Mouse (Mus musculus) lung, postnatal 0 days (tissue): ENCODE measurements around the gene Pparg.

ENCODE experiments used
- CTCF ChIP-seq: IDR thresholded peaks from 2 replicates; pipeline ENCODE4 v1.5.1; 2016; ENCODE audit warnings: antibody characterized with exemption, mild to moderate bottlenecking
- EP300 ChIP-seq: IDR thresholded peaks from 2 replicates; pipeline ENCODE4 v1.6.1; 2016; ENCODE audit warnings: antibody characterized with exemption, mild to moderate bottlenecking, control low read depth

DNA sequence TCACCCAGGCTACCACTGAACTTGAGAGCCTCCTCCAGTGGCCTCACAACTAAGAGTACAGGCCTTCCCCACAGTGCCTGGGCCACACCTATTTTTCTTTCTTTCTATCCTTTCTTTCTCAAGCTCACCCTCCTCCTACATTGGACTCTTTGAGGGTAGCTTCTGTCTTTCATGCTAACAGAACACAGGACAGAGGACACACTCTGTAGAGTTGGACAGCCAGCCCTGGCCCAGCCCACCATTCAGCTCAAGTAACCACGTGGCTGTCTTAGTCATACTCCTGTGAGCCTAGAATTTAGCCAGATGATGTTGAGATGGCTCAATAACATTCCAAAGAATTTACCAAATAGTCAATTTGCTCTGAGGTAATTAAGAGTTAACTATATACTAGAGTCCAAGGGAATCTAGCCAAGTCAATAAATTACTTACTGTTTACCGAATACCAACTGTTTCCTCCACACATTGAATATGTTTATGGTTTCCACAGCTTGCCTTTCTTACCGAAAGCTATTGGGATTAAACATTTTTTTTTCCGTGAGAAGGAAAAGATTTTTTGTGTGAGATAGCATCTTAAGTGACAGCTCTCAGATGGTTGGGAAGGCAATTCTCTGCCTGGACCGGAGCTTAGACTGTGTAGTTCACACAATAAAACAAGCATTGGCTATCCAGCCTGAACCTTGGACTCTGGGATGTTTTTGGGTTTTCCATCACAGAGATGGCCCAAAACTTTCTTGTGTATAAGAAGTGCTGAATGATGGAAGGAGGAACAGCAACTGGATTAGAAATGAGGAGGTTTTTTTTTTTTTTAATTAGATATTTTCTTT, 10.9 kb upstream of the Pparg start:
- TF ChIP-seq CTCF (no peak), EP300 (no peak)
